Mouse (Mus musculus) CD8-positive naive resting alpha-beta T cell, adult 57 days (primary cell): ENCODE measurements around the gene Slc13a4. TPM values are rescaled to one million over a fixed set of nuclear protein-coding genes. Genes with fewer than 3 reads are reported as not detected.

Experiments used
- total RNA-seq: library from RNA; stranded (reverse); gene quantifications from one replicate; pipeline ENCODE4 v1.2.4, GENCODE M21; 2023

Slc13a4 gene
- not detected for total RNA-seq

GRCm38 (mm10) chr6:35308037-35308436 is at the start of gene Slc13a4:
Slc13a4 (minus strand) TSS chr6:35308131.

GRCm38 (mm10) chr6:35326111-35326515 is 18.2 kb upstream of the Slc13a4 start, which contains the start of gene Fam180a:
Fam180a (minus strand) TSS chr6:35326141.

Other genes starting within 250 kb of the Slc13a4 start
- gene Cnot4, start 174.4 kb downstream of the Slc13a4 start, total RNA-seq: 50.2 TPM
- gene Nup205, start 130.7 kb downstream of the Slc13a4 start, total RNA-seq: 48.2 TPM
- not detected for gene Fam180a, start 18.0 kb upstream of the Slc13a4 start, total RNA-seq
- 87.9 TPM for gene Mtpn, start 231.8 kb upstream of the Slc13a4 start, total RNA-seq